Mouse (Mus musculus) induced T-regulatory cell, adult 2 months (primary cell): ENCODE measurements around the gene Pet117.

Experiments used
- DNase-seq: peaks from one replicate; pipeline ENCODE4 v3.0.0-alpha.2; 2012; ENCODE audit warnings: low read depth

Gene Pet117

DNA sequence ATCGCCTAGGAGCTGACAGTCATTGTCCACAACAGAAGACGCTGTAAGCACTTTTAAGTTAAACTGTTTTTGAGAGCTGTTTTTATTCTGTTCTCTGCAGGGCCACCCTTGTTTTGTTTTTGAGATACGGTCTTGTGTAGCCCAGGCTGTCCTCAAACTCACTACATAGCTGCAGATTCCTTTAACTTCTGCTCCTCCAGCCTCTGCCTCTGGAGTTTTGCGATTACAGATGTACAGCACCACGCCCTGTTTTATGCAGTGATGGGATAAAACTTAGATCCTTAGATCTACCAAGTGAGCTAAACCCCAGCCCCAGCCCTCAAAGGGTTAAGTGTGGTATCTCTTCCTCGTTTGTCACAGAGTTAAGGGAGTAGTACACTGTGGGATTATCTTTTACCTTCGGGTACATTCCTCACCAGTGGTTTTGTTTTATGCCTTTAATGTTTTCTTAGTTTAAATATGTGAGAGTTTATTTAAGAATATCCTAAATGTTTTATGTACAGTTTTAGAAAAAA, 13.9 kb downstream of the Pet117 start:
- no peak for DNase-seq

DNA sequence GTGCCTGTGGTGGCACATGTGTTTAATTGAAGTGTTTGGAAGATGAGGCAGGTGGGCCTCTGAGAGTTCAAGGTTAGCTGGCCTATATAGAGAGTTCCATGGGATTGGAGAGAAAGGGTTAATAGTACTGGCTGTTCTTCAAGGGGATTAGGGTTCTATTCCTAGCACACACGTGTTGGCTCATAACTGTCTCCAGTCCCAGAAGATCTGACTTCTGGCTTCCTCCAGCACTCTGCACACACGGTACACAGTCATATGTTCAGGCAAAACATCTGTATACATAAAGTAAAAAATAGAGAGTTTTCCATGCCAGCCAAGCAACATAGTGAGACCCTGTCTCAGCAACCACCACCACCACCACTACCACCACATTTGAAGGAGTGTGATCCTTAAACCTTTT, 17.5 kb downstream of the Pet117 start:
- DNase-seq = no peak

GRCm38 (mm10) chr2:144388416-144388815, 19.6 kb downstream of the Pet117 start:
- DNase-seq = no peak

- DNase-seq = no peak
Measured at GRCm38 (mm10) chr2:144399531-144399930, 30.7 kb downstream of the Pet117 start.

- no peak for DNase-seq
Measured at GRCm38 (mm10) chr2:144400659-144401058, 31.9 kb downstream of the Pet117 start.

DNA sequence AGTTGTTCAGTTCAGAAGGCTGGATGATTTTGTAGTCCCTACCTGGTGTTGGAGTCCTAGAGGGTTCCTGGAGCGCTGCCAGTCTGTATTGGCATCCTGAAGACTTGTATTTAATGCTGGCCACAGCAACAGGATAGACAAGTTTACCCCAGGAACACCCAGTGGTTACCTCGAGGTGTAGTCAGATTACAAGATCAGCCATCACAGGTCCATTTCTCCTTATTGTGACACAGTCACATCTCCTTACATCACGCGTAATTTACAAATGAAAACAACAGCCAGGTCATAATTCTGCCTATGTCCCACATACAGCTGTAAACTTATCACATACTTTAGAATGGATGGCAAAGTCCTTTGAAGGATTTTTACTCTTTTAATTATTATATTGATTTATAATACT, 40.2 kb downstream of the Pet117 start:
- DNase-seq = no peak

- no peak for DNase-seq
Measured at GRCm38 (mm10) chr2:144410603-144411002, 41.8 kb downstream of the Pet117 start.

DNA sequence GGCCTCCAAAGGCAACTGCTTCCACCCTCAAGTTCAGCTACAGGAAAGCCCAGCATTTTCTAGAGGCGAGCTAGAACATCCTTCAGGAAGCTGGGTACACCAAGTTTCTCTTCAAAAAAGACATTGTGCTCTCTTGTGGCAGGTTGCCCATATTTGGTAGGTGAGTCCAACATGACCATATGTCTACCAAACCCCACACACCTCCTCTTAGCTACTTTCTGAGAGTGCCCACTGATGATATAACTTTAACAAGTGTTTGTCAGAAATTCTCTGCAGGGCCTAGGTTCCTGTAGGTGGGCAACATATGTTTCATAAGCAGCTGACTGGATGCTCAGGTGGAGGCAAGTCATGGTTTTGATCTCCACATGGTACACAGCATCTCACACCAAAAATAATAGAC, 45.9 kb downstream of the Pet117 start:
- DNase-seq = no peak

GRCm38 (mm10) chr2:144416859-144417258, 48.1 kb downstream of the Pet117 start:
- no peak for DNase-seq

DNA sequence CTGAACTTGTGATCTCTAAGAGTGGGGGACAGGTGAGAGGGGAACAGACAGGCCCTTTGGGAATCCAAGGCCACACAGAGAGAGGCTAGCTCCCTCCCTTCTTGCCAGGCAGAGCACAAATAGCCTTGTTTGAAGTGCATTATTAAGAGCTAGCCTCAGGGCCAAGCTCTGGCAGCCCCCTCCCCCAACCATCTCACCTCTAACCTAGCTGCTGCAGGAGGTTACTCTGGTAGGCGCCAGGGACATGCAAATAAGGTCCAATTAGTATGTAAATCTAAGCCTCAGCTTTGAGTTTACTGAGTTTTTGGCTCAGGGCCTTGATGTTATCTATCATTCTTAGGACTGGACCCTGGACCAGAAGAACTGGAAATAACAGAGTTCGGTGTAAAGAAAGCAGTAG, 49.3 kb downstream of the Pet117 start:
- no peak for DNase-seq

GRCm38 (mm10) chr2:144422094-144422675, 53.4 kb downstream of the Pet117 start:
- no peak for DNase-seq
